Mouse (Mus musculus): Measurements from ENCODE around the gene Hexim2.

DNA sequence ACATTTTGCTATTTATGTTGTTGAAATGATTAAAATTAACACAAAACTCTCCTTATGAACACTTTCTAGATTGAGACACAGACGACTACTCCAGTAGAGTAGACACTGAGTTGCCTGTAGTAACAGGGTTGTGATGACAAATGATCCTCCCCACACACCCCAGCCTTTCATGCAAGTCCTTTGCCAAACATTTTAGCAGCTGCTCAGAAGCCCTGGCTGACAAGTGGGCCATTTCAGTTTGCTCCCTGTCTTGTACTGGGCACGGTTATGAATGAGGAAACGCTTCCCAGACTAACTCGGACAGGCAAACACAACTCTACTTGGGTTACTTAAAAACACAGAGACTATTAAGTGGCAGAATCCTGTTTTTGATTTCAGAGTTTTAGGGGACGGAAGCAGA lies 11.9 kb upstream of the Hexim2 start:
- TF ChIP-seq CTCF (IDR thresholded peaks at IDR 0.05; ENCODE audit: low read depth, low read length), result no peak
- no peak for TF ChIP-seq POLR2A (IDR thresholded peaks at IDR 0.05; ENCODE audit: borderline replicate concordance, low read depth, low read length)

Data from bone marrow macrophage, adult 2 months (primary cell).